Mouse (Mus musculus) layer of hippocampus, adult 2 months (tissue): ENCODE results near the gene E2f6. TPM values are rescaled to one million over a fixed set of nuclear protein-coding genes. Genes with fewer than 3 reads are reported as not detected.
A peak's percentile ranks its signal among the peaks of the same experiment; 100 is the strongest.

Experiments
- DNase-seq, 2 experiments: peaks; one replicate each; pipeline ENCODE4 v3.0.0; 2022; ENCODE audit warnings: low spot score in 2 of 2
- H3K27ac ChIP-seq: fragments of 200-600 bp; 2 replicates; pipeline ENCODE4 v1.8.1; 2022
- H3K4me3 ChIP-seq: fragments of 200-600 bp; 2 replicates; pipeline ENCODE4 v1.8.1; 2022; ENCODE audit warnings: mild to moderate bottlenecking
- CTCF ChIP-seq: fragments of 200-600 bp; conservative IDR thresholded peaks from 2 replicates; pipeline ENCODE4 v1.8.1; 2022; ENCODE audit warnings: antibody characterized with exemption, mild to moderate bottlenecking, moderate library complexity
- total RNA-seq, 2 experiments: library from RNA; stranded (reverse); gene quantifications; 2 replicates each; pipeline ENCODE4 v1.2.3; 2021

E2f6 gene
- total RNA-seq, 2 experiments from 2014 or later = 28.3 to 32.7 TPM

GRCm38 (mm10) chr12:16781034-16781746 lies 29.6 kb upstream of the E2f6 start:
- DNase-seq = no peak
- H3K27ac ChIP-seq = no peak overlapping the region
- no peak for TF ChIP-seq CTCF
- no peak overlapping the region for H3K4me3 ChIP-seq

- no peak for TF ChIP-seq CTCF
- no peak for DNase-seq
- H3K27ac ChIP-seq = no peak overlapping the region
- no peak overlapping the region for H3K4me3 ChIP-seq
Observed at GRCm38 (mm10) chr12:16788600-16788999, 22.2 kb upstream of the E2f6 start.

GRCm38 (mm10) chr12:16789199-16789598 lies 21.6 kb upstream of the E2f6 start:
- no peak overlapping the region for H3K4me3 ChIP-seq
- no peak overlapping the region for H3K27ac ChIP-seq
- DNase-seq = no peak
- no peak for TF ChIP-seq CTCF

GRCm38 (mm10) chr12:16789756-16790155 lies 21.0 kb upstream of the E2f6 start:
- no peak overlapping the region for H3K4me3 ChIP-seq
- no peak for DNase-seq
- no peak for TF ChIP-seq CTCF
- H3K27ac ChIP-seq = no peak overlapping the region

DNA sequence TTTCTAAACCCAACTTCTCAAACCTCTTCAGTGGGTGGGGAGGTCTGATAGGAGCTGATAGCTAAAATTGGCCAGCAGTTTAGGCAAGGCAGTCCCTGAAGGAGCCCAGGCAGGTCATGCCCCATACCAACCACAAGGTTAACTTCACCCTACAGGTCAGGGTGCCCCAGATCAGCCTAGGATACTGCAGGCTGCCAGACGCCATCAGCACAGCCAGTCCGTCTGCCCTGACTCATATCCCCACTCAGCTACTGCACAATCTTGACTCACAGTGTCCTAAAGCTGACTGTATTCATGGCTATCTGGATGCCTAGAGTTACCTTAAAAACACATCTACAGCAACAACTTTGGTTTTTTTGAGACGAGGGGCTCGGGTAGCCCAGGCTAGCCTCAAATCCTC lies 20.3 kb upstream of the E2f6 start:
- H3K4me3 ChIP-seq = no peak overlapping the region
- no peak for DNase-seq
- TF ChIP-seq CTCF = no peak
- H3K27ac ChIP-seq = no peak overlapping the region

- no peak for DNase-seq
- Histone ChIP-seq H3K4me3 (no peak overlapping the region), H3K27ac (no peak overlapping the region)
- TF ChIP-seq CTCF = no peak
Observed at GRCm38 (mm10) chr12:16793371-16793770, 17.4 kb upstream of the E2f6 start.

GRCm38 (mm10) chr12:16795781-16796180 lies 15.0 kb upstream of the E2f6 start:
- no peak for DNase-seq
- Histone ChIP-seq H3K27ac (no peak overlapping the region), H3K4me3 (no peak overlapping the region)
- TF ChIP-seq CTCF = no peak

- TF ChIP-seq CTCF = no peak
- DNase-seq = no peak
Observed at GRCm38 (mm10) chr12:16798894-16799293, 11.9 kb upstream of the E2f6 start.

DNA sequence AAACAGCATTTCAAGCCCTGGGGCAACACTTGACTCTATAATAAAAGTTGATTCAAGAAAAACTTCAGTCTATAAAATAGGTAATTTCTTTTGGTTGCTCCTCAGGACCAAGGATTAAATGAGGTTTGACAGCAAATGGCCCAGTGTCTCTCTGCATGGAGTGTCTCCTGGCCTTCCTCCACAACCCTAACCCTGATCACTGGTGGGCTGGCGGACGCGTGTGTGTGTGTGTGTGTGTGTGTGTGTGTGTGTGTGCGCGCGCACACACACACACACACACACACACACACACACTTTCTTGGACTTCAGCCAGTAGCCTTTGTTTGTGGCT lies 10.9 kb upstream of the E2f6 start:
- DNase-seq = no peak
- H3K4me3 ChIP-seq = no peak overlapping the region

More at GRCm38 (mm10) chr12:16798894-16799293, 11.9 kb upstream of the E2f6 start:
- Histone ChIP-seq H3K4me3 (no peak overlapping the region), H3K27ac (no peak overlapping the region)

GRCm38 (mm10) chr12:16800259-16800958 lies 10.4 kb upstream of the E2f6 start, which contains the start of gene Greb1:
Greb1 (minus strand) TSS chr12:16800886.
- DNase-seq = no peak
- TF ChIP-seq CTCF = no peak
- Histone ChIP-seq H3K27ac (no peak within 1 kb of the TSS), H3K4me3 (peak within 1 kb of the TSS; percentile 46)

More for the DNA sequence above, 10.9 kb upstream of the E2f6 start:
- H3K27ac ChIP-seq = no peak overlapping the region
- no peak for TF ChIP-seq CTCF

DNA sequence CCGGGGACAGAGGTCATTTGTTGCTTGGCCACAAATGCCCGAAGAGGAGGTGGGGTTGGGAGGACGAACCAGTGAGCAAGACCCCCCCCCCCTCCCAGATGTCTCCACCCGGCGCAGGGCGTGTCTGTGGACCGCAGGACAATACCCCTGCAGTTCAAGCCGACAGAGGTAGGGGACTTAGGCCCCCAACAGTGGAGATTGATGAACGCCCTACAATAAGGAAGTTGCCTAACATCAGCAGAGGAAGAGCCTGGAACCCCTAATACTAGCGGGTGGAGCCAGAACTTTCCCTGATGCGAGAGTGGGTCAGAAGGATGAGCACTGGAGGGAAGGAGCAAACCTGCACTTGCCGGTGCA lies 9.8 kb upstream of the E2f6 start:
- TF ChIP-seq CTCF = no peak
- peak overlapping the region; percentile 46 for H3K4me3 ChIP-seq
- no peak overlapping the region for H3K27ac ChIP-seq
- DNase-seq = no peak

- Histone ChIP-seq H3K27ac (no peak overlapping the region), H3K4me3 (no peak overlapping the region)
- no peak for TF ChIP-seq CTCF
- DNase-seq = no peak
Observed at GRCm38 (mm10) chr12:16803237-16803955, 7.4 kb upstream of the E2f6 start.

GRCm38 (mm10) chr12:16803956-16804430 lies 6.8 kb upstream of the E2f6 start:
- Histone ChIP-seq H3K27ac (no peak overlapping the region), H3K4me3 (no peak overlapping the region)
- DNase-seq = no peak
- no peak for TF ChIP-seq CTCF
